Mouse (Mus musculus) brain, embryonic 14.5 days (tissue): Measurements from ENCODE around the gene Tollip.

ENCODE experiments used
- CTCF ChIP-seq: fragments of 200-500 bp; IDR thresholded peaks from 2 replicates; pipeline ENCODE4 v1.5.1; 2012; ENCODE audit warnings: inconsistent platforms, mild to moderate bottlenecking, moderate library complexity, borderline replicate concordance; ENCODE audit not compliant: insufficient read depth, insufficient read length; ENCODE audit errors: extremely low read depth
- POLR2A ChIP-seq: fragments of 200-500 bp; IDR thresholded peaks from 2 replicates; pipeline ENCODE4 v1.6.1; 2012; ENCODE audit warnings: mild to moderate bottlenecking, inconsistent platforms, borderline replicate concordance; ENCODE audit not compliant: poor library complexity, insufficient read depth, insufficient read length, severe bottlenecking; ENCODE audit errors: extremely low read depth

DNA sequence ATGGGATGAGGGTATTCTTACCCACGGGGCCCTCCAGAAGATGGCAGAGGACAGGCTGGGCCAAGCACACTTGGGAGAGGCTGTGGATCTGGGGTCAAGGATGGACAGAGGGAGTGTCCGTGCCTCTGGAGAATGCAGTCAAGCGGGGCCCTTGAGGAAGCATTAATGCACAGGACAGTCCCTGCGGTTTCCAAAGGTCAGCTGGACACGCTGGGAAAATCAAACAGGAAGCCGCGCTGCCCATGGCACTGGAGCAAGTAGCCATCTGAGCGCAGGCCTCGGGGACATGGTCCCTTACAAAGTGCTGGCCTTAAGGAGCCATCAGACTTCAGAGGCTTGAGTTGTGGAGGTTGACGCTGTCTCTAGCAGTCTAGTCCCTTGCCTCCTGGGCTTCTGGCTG, 78.0 kb downstream of the Tollip start:
- TF ChIP-seq POLR2A (no peak), CTCF (no peak)
